Mouse (Mus musculus): Measurements from ENCODE around the gene Akain1. TPM values are rescaled to one million over a fixed set of nuclear protein-coding genes. Genes with fewer than 3 reads are reported as not detected.

The Akain1 gene
- 0.07 TPM in 1 of 2 replicates, not detected in the other for total RNA-seq (2015)
- total RNA-seq (2017) = not detected in 2 replicates

DNA sequence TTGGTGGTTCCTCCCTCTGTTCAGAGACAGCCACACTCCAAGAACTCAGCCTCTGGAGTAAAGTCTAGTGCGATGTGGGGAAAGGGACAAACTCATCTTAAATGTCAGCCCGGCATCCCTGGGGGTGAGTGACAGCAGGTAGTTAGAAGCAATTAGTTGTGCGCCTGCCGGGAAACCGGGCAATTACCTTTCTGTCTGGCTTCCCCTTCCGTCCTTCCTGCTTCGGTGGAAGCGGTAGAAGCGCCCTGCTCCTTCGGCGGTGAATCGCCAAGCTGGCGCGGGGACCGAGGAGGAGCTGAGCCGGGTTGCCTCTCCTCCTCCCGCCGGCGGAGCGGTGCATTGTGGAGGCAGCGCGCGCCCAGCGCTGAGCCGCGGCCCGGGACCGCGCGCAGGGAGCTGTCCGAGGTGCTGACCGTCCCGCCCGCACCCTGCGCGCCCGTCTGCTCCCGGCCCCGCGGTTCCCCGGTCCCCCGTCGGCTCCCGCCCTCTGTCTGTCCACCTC lies at the start of gene Akain1:
Akain1 (plus strand) TSS at position 337 of the 502 bp plus-strand sequence.
- peak; percentile 93 for ATAC-seq (replicated peaks; ENCODE audit: poor library complexity)

DNA sequence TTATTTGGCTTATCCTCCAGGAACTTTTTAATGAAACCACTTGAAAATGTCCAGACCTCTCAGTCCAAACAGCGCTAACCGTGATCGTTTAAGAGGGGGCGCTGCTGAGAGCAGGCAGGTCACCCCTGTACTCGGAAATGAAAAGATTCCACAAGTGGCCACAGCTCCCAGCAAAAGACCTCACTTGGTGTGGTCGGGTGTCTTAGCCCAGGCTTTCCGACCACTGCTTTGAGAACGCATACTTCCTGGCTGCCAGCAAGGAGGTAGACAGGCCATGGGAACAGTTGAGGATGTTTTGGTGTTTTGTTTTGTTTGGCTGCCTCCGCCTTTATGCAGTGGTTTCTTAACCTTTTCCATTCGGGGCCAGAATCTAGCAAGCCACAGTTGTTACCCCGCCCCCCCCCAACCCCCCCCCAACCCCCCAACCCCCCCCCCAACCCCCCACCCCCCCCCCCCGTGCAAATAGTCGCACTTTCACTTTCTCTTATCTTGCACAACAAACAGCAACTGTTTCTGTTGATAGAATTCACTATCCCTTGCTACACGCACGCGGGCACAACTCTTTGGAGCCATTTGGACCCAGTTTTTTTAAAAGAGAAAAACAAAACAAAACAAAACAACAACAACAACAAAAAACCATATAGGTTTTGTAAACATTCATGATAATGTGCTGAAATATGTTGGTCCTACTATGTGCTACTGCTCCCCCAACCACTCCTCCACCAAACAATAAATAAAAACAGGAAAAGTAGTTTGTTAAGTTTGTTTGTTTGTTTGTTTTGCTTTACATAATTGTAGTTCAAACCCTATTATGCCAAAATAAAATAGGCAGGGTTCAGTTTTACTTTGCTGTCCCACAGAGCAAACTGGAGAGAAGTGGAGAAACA lies 42.7 kb upstream of the Akain1 start:
- peak; percentile 80 for ATAC-seq (replicated peaks; ENCODE audit: poor library complexity)

DNA sequence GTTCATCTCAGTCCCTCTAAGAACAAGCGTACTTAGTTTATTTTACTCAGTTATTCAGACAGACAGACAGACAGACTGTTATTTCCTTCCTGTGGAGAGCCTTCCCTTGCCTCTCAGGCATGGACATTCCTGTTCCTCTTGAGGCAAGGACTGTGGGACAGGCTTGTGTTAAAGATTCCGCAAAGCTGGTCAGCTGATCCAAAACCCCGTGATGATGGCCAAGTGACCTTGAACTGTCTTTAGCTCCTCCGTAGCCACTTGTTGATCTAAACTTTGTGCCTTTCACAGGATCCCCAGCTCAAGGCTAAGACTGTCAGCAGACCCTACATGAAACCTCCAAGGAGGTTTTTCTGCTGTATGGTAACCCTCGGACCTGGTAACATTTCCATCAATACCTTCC lies 42.0 kb upstream of the Akain1 start:
- ATAC-seq (replicated peaks; ENCODE audit: poor library complexity) = no peak

DNA sequence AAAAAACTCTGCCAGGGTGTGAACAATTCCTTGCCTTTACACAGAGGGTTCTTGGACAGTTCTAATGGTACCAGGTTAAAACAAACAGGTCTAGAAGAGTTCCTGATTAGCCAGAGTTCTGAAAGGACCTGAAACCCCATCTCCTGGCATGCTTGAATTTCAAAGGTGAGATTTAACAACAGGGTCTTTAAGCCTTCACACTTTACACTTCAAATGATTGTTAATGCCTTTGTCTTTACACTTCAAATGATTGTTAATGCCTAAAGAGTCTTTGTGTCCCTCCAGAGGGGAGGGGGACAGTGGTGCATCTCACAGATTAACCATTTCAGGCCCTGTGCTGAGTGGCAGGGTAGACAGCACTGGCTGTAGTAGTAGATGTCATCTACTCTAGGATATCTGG lies 41.0 kb upstream of the Akain1 start:
- no peak for ATAC-seq (replicated peaks; ENCODE audit: poor library complexity)

DNA sequence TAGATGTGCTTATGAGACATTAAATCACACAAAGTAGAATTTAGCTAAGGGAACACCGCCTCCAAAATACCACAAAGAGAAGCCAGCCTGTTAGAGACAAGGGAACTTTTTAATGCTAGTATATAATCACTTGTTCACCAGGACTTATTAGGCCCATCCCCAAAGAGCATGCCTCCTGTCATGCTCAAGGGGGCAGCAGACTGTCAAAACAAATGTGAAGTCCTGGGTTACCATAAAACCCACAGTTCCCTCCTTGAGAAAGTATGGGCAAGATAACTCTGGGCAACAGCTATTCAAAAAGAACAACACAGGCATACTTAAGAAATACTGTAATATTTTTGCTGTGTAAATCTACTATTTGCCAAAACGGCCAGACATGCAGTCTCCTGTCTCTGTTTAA lies 38.0 kb upstream of the Akain1 start:
- ATAC-seq (replicated peaks; ENCODE audit: poor library complexity) = peak; percentile 89

DNA sequence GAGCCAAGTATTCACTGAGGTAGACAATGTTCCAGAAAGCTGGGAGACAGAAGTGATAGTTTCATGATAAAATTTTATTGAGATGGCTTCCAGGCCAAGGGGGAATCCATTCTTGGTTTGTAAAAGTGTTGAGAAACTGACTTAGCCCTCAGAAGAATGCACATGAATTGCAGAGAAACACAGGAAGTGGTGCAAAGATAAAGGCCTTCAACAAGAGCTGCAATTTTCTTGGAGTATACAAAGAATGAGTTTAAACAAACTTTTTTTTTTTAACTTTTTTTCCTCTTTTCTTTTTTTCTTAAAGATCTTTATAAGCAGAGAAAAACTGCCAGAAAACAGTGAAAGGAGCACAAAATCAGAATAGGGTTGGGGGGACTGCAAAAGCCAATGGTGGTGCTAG lies 23.0 kb upstream of the Akain1 start:
- ATAC-seq (replicated peaks; ENCODE audit: poor library complexity) = no peak

DNA sequence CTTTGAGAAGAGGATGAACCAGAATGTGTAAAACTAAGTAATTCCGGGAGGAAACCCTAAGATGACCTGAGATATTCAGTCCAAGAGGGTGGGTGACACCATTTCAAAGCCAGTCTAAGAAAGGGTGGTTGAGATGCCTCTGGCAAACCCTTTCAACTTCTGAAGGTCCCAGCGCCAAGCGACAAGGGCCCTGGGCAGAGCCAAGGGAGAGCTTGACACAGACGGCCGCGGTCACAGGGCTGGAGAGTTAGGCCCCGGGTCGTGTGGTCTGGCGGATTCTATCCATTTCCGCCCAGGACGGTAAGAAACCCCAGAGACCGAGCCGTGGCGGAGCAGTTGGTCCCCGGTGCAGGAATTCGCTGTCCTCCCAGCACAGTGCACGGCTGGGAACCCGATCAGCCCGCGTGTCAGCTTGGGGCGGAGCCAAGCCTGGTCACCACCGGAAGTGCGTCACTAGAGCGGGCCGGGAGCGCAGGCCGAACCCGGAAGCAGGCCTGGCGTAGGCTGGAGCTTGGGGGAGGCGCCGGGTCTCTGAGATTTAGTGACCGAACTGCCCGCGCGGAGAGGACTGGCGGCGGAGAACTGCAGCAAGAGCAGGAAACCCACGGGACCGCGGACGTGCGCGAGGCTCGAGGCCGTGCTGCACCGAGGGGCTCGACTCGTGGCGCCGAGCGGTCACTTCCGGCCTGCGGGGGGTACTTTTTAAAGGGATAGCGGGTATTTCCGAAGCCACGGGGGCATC lies 22.0 kb upstream of the Akain1 start:
- ATAC-seq (replicated peaks; ENCODE audit: poor library complexity) = peak; percentile 88

DNA sequence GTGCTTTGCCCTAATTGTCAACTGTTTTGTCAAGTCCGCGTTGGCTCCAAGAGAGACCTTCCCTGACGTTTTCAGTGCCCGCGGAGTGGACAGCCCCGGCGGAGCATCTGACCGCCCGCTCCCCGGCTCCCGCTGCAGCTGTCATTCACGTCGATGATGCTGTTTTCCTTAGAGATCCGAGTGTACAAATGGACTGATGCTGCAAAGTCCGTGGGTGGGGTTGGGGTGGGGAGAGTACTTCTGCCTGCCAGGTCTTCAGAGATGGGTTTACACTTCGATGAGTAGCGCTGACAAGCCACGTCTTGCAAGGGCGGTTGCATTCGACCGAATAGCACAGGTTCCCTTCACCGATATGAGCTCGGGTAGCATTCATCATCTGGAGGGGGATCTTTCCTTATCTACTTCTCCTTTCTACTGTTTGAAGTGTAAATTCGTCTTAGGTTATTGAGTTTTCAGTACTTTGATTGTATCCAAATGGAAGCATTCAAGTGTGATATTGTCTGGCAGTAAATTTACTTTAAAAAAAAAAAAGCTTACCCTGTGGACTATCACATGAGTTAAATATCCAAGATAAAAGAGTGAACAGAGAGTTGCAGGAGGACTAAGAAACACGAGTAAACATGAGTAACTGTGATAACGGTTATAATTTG lies 21.3 kb upstream of the Akain1 start:
- peak; percentile 12; the same call in 1 of the 2 replicates for ATAC-seq (replicated peaks; ENCODE audit: poor library complexity)

DNA sequence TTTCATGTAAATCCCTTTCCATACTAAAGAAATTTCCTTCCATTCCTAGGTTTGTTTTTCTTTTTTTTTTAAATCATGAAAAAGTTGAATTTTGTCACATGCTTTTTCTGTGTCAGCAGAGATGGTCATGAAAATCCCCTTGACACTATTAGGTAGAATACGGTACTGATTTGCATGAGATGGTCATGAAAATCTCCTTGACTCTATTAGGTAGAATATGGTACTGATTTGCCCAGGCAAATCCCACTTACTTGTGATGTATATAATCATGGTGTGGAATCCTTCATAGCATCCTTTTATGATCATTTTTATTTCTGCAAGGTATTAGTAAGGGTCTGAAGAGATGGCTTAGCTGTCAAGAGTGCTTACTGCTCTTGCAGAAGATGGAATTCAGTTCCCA lies 17.5 kb upstream of the Akain1 start:
- peak; percentile 33 for ATAC-seq (replicated peaks; ENCODE audit: poor library complexity)

DNA sequence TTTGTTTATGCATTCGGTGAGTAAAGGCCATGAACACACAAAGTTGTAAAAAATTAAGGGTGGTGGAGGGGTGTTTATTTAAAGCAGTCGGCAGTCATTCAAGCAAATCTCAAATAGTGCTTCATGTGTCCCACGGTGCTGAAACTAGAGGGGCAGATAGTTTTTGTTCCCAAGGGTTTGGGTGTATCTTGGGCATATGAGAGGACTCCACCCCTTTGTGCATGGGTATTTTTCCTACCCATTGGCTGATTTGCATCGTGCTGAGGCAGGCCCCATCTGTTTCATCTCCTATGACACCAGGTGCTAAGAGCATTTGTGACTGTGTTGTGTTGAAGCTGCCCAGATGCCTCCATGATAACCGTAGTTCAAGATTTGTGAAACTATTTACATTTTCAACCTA lies 1.3 kb upstream of the Akain1 start:
- no peak for ATAC-seq (replicated peaks; ENCODE audit: poor library complexity)

DNA sequence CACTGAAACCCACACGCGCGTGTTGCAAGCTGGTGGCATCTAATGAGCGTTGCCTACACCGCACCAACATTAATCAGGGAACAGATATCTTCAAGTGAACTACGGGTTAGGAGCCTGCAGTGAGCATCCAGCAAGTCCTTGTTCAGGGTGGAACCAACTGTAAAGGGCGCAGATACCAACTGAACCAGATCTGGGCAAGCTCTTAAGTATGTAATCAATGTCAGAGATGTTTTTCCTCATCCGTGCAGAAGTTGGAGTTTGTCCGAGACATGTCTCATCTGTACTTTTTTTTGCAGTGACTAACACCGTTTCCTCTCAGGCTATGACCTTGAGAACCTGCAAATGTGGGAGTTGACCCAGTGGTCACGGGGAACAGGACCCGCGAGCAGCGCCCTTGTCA lies 640 bp upstream of the Akain1 start:
- no peak for ATAC-seq (replicated peaks; ENCODE audit: poor library complexity)

DNA sequence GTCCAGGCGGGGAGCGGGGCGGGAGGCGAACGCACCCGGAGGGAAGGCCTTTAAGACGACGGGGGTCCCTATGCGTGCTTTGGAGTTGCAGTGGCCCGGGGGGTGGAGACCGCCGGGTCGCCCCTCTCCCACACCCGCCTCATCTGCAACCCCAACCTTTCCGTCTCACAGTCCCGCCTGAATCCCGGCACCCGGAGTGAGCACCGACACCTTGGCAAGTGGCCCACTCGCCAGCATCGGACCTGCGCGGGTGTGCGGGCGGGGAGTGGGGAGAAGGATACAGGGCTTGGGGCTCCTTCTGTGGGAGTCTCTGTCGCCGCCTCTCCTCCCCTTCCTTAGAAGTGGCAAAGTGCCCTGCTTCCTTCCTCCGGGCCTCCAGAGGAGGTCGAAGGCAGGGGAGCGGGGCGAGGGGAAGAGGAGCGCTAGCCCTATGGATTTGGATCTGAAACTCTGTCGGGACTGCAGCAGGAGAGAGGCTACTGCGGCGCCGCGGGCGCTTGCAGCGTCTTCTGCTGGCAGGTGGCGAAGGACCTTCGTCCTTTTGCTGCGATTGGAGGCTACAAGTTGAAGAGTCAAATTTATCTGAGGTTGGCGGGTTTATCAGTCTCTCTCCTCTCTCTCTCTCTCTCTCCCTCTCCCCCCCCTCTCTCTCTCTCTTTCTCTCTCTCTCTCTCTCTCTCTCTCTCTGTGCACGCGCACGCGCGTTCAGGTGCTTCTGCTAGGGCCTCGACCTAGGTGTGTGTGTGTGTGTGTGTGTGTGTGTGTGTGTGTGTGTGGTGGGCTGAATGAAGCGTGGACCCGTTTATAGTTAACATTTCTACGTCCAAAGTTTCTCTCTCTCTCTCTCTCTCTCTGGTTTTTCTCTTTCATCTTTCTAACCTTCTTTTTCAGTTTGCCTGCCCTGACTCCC lies 700 bp downstream of the Akain1 start:
- no peak for ATAC-seq (replicated peaks; ENCODE audit: poor library complexity)

DNA sequence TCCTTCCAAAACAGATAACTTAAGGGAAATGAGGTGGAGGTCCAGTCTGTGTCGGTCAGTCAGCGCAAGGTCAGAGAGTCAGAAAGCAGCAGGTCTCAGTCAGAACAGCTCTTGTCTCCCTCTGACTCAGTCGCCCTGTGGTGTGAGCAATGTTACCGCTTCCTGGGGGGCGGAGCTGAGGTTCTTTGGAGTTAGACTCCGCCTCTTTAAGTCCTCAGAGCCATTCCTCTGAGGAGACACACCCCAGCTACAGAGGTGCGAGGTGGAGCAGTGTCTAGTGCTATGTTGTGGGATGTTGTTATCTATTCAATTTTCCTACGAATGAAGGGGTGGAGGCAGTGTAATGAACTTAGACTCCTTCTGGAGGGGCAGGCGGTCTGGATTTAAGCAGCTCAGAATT lies 1.9 kb downstream of the Akain1 start:
- ATAC-seq (replicated peaks; ENCODE audit: poor library complexity) = peak; percentile 41

DNA sequence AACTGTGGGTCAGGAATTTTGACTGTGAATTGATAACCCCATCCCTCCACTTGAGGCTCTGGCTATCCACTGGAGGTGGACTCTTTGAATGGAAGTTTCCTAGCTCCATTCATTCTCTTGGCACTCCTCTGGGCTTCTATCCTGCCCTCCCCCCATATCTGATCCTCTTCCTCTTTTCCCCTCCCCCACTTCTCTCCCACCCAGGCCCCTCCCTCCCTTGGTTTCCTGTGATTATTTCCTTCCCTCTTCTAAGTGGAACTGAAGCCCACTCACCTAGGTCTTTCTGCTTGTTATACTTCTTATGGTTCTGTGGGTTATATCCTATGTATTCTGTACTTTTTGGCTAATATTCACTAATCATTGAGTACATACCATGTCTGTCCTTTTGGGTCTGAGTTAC lies 9.6 kb downstream of the Akain1 start:
- peak; percentile 68 for ATAC-seq (replicated peaks; ENCODE audit: poor library complexity)

DNA sequence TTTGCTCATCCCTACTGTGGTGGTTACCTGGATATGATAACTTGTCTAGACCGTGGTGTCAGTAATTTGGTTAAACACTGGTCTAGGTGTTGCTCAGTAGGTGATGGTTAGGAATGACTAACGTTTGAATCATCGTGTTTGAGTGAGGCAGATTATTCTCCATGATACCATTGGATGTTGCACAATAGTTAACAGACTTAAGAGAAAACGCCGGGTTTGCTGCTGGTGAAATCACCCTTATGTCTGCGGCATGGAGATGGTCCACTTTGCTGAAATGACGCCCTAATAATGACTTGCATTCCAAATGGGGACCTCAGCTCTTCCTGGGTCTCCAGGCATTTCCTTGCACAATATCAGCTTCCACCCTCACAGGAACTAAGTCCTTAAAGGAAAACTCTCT lies 22.6 kb downstream of the Akain1 start:
- peak; percentile 61 for ATAC-seq (replicated peaks; ENCODE audit: poor library complexity)

DNA sequence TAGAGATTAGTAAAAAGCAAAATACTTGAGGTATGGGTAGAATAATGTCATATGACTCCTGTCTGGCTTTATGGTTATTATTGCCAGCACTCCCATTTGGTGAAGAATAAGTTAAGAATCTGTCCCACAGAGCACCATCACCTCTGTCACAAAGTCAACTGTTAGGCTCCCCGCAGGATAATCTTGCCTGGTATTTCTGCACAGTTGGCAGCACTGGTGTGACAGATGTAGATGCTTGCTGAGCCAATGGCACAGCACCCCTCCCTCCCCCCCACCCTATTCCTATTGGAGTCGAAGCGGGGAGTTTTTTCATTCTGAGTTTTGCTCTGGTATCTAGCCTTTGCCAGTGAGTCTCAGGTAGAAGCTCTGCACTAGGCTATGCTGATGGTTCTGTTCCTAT lies 23.9 kb downstream of the Akain1 start:
- no peak for ATAC-seq (replicated peaks; ENCODE audit: poor library complexity)

DNA sequence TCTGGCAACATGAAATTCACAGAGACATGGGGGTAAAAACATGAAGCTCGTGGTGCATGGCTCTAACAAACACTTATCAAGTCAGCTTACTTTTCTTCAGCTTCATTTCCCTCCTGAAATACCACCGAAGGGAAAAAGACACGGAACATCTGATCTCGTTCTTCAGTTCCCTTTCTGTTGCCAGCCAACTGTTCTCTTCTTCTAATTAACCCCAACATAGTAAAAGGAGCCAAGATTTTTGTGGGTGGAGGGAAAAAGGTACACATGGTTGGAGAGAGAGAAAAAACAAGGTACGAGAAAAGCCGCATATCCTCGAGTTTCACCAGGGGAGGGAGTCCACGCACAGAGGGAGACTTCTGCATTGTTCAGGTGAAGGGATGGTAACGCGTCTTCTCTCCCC lies 32.0 kb downstream of the Akain1 start:
- no peak for ATAC-seq (replicated peaks; ENCODE audit: poor library complexity)

DNA sequence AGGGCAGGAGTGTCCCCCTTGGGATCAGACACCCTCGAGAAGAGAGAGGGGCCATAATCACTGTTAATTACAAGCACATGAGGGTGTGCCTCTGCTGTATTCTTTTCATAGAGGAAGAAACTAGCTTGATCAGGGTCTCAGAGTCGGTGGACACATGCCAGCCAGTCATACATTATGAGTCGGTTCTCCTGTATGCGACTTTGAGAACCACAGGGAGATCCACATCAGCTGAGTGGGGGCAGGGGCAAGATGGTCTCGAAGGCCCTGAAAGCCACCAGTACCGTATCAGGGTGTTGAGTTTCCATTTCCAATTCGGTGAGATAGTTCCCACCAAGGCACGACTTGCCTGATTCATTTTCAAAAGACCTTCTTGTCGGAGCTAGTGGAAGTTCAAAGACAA lies 33.3 kb downstream of the Akain1 start:
- ATAC-seq (replicated peaks; ENCODE audit: poor library complexity) = no peak

DNA sequence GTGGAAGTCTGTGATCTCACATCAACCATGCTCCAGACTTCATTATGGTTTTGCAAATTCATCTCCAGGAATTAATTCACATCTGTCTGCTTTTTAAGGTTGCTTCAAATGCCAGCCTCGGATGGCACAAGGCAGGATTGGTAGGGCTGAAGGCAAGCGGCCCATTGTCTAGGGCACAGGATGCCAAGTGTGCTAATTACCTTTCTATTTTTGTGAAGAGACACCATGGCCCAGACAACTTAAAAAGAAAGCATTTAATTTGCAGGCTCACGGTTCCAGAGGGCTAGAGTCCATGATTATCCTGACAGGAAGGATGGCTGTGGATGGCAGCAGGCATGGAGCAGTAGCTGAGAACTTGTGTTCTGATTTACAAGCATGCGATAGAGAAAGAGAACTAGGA lies 35.0 kb downstream of the Akain1 start:
- no peak for ATAC-seq (replicated peaks; ENCODE audit: poor library complexity)

DNA sequence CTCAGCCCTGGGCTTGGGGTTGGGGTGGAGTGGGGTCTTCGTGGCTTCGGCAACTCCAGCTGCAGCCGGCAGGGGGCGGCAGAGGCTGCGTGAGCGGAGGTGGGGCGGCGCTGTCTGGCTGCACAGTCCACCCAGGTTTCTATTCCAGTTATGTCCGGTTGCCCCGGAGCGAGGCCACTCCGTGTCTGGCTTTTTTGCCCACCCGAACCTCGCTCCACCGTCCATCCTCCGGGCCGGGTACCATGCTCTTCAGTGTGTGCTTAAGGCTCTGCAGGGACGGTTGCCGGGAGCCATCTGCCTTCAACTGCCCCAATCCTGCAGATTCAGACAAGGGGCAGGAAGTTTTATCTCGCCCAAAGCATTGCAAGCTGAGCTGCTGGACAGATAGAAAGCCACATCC lies 36.3 kb downstream of the Akain1 start:
- ATAC-seq (replicated peaks; ENCODE audit: poor library complexity) = peak; percentile 100

Data from megakaryocyte progenitor cell, adult 5-6 weeks (primary cell).